Mouse (Mus musculus) left cerebral cortex, postnatal 4 days (tissue): ENCODE measurements at regions not wholly inside any gene's neighbourhood (a gene's known extent, or its start where the extent isn't known, plus 50 kb on each side); places are given as distances from the start of the nearest gene placed in this dataset.

Source experiments
- DNase-seq: peaks from one replicate; pipeline ENCODE4 v3.0.0-alpha.2; 2022
- intact Hi-C: fragments of 180-260 bp; cut with DNase I; formaldehyde crosslinking; loops from one replicate; pipeline ENCODE4 v1.15.1; 2025

GRCm38 (mm10) chr9:41345338-41345737 lies 183.8 kb upstream of the Ubash3b start:
- intact Hi-C loops = no loop called here
- DNase-seq = no peak

GRCm38 (mm10) chr9:41337375-41337774 lies 175.9 kb upstream of the Ubash3b start:
- intact Hi-C loops = no loop called here
- no peak for DNase-seq

GRCm38 (mm10) chr9:41336801-41337200 lies 175.3 kb upstream of the Ubash3b start:
- DNase-seq = no peak
- intact Hi-C loops = no loop called here

GRCm38 (mm10) chr9:41334462-41335241 lies 173.2 kb upstream of the Ubash3b start:
- peak; percentile 6 for DNase-seq
- intact Hi-C loops = no loop called here

GRCm38 (mm10) chr9:41333526-41333925 lies 172.0 kb upstream of the Ubash3b start:
- intact Hi-C loops = no loop called here
- no peak for DNase-seq

- intact Hi-C loops = no loop called here
- no peak for DNase-seq
Observed at GRCm38 (mm10) chr9:41328959-41329358, 167.5 kb upstream of the Ubash3b start.

- no peak for DNase-seq
- intact Hi-C loops = no loop called here
Observed at GRCm38 (mm10) chr9:41328480-41328879, 167.0 kb upstream of the Ubash3b start.

- intact Hi-C loops = no loop called here
- DNase-seq = no peak
Observed at GRCm38 (mm10) chr9:41328056-41328455, 166.6 kb upstream of the Ubash3b start.

- DNase-seq = no peak
- intact Hi-C loops = no loop called here
Observed at GRCm38 (mm10) chr9:41327561-41327960, 166.1 kb upstream of the Ubash3b start.

GRCm38 (mm10) chr9:41326772-41327560 lies 165.5 kb upstream of the Ubash3b start:
- intact Hi-C loops = no loop called here
- DNase-seq = peak; percentile 28

- intact Hi-C loops = no loop called here
- no peak for DNase-seq
Observed at GRCm38 (mm10) chr9:41321521-41321920, 160.0 kb upstream of the Ubash3b start.

- intact Hi-C loops = no loop called here
- DNase-seq = no peak
Observed at GRCm38 (mm10) chr9:41319066-41319465, 157.6 kb upstream of the Ubash3b start.

- no peak for DNase-seq
- intact Hi-C loops = no loop called here
Observed at GRCm38 (mm10) chr9:41306229-41306628, 144.7 kb upstream of the Ubash3b start.

- DNase-seq = no peak
- intact Hi-C loops = no loop called here
Observed at GRCm38 (mm10) chr9:41303494-41303828, 142.0 kb upstream of the Ubash3b start.

- intact Hi-C loops = no loop called here
- DNase-seq = peak; percentile 69
Observed at GRCm38 (mm10) chr9:41302809-41303493, 141.5 kb upstream of the Ubash3b start.

- no peak for DNase-seq
- intact Hi-C loops = no loop called here
Observed at GRCm38 (mm10) chr9:41286145-41286468, 124.6 kb upstream of the Ubash3b start.

- peak; percentile 48 for DNase-seq
- intact Hi-C loops = no loop called here
Observed at GRCm38 (mm10) chr9:41285266-41286144, 124.0 kb upstream of the Ubash3b start.

GRCm38 (mm10) chr9:41277726-41278125 lies 116.2 kb upstream of the Ubash3b start:
- DNase-seq = no peak
- intact Hi-C loops = no loop called here

GRCm38 (mm10) chr9:41273839-41274271 lies 112.4 kb upstream of the Ubash3b start:
- DNase-seq = peak; percentile 4
- intact Hi-C loops = no loop called here

- intact Hi-C loops = no loop called here
- DNase-seq = peak; percentile 59
Observed at GRCm38 (mm10) chr9:41273171-41273781, 111.8 kb upstream of the Ubash3b start.
